Mouse (Mus musculus): ENCODE data around the gene Rrp9.
A peak's percentile ranks its signal among the peaks of the same experiment; 100 is the strongest.

GRCm38 (mm10) chr9:106531833-106532232, 56.1 kb downstream of the Rrp9 start:
- TF ChIP-seq POLR2A (IDR thresholded peaks at IDR 0.05; ENCODE audit: low read depth, low read length), result no peak
- TF ChIP-seq CTCF (IDR thresholded peaks at IDR 0.05; ENCODE audit: extremely low read depth, insufficient read length, insufficient replicate concordance, low read depth, low read length), result peak; percentile 95; the same call in 1 of the 2 replicates

Data from small intestine, adult 2 months (tissue).